Mouse (Mus musculus): Measurements from ENCODE around the gene D6Ertd527e. TPM values are rescaled to one million over a fixed set of nuclear protein-coding genes. Genes with fewer than 3 reads are reported as not detected.

Gene D6Ertd527e
- polyA plus RNA-seq, 1 experiment from 2014 or later: not detected

GRCm38 (mm10) chr6:87127049-87127753, 22.7 kb downstream of the D6Ertd527e start:
- no peak for TF ChIP-seq CTCF (IDR thresholded peaks at IDR 0.05; ENCODE audit: low read depth)
- TF ChIP-seq EP300 (IDR thresholded peaks at IDR 0.05; ENCODE audit: low read depth): no peak
- Histone ChIP-seq H3K27ac (ENCODE audit: low read depth) (peak overlapping the region; percentile 44; the same call in 1 of the 2 replicates), H3K4me1 (ENCODE audit: insufficient read depth) (no peaks in the 10 kb centered on the region), H3K4me3 (ENCODE audit: low read depth, low read length) (no peak overlapping the region), H3K9ac (replicated peaks) (no peak overlapping the region), H3K9me3 (ENCODE audit: low read length) (no peaks in the 10 kb centered on the region), H3K36me3 (replicated peaks; ENCODE audit: insufficient read depth, low read length) (no peaks in the 10 kb centered on the region), H3K27me3 (ENCODE audit: insufficient read depth, low read length) (no peaks in the 10 kb centered on the region), H3K4me2 (ENCODE audit: low read depth, low read length) (no peak overlapping the region)
- DNase-seq: peak; percentile 28
- peak; percentile 64 for ATAC-seq
- 50% methylated on average over 8 of the region's 8 CpGs for WGBS (ENCODE audit: insufficient replicate concordance)

- TF ChIP-seq EP300 (IDR thresholded peaks at IDR 0.05; ENCODE audit: low read depth): no peak
- TF ChIP-seq CTCF (IDR thresholded peaks at IDR 0.05; ENCODE audit: low read depth): no peak
- ATAC-seq: no peak
- Histone ChIP-seq H3K4me3 (ENCODE audit: low read depth, low read length) (no peak overlapping the region), H3K9ac (replicated peaks) (no peak overlapping the region), H3K36me3 (replicated peaks; ENCODE audit: insufficient read depth, low read length) (no peaks in the 10 kb centered on the region), H3K4me2 (ENCODE audit: low read depth, low read length) (no peak overlapping the region), H3K4me1 (ENCODE audit: insufficient read depth) (no peaks in the 10 kb centered on the region), H3K27me3 (ENCODE audit: insufficient read depth, low read length) (no peaks in the 10 kb centered on the region), H3K9me3 (ENCODE audit: low read length) (no peaks in the 10 kb centered on the region), H3K27ac (ENCODE audit: low read depth) (no peak overlapping the region)
- no peak for DNase-seq
- WGBS (ENCODE audit: insufficient replicate concordance): 68% methylated on average over 8 of the region's 8 CpGs
Observed at GRCm38 (mm10) chr6:87129861-87130260, 25.3 kb downstream of the D6Ertd527e start.

GRCm38 (mm10) chr6:87130628-87131027, 26.1 kb downstream of the D6Ertd527e start:
- DNase-seq (no peak), ATAC-seq (no peak)
- no peaks in the 10 kb centered on the region for H3K27me3 ChIP-seq (ENCODE audit: insufficient read depth, low read length)
- no peak overlapping the region for H3K4me3 ChIP-seq (ENCODE audit: low read depth, low read length)
- TF ChIP-seq EP300 (IDR thresholded peaks at IDR 0.05; ENCODE audit: low read depth) (no peak), CTCF (IDR thresholded peaks at IDR 0.05; ENCODE audit: low read depth) (no peak)
- H3K4me1 ChIP-seq (ENCODE audit: insufficient read depth): no peaks in the 10 kb centered on the region
- WGBS (ENCODE audit: insufficient replicate concordance): 78% methylated on average over 7 of the region's 7 CpGs
- H3K9ac ChIP-seq (replicated peaks): no peak overlapping the region
- no peaks in the 10 kb centered on the region for H3K9me3 ChIP-seq (ENCODE audit: low read length)
- H3K27ac ChIP-seq (ENCODE audit: low read depth): no peak overlapping the region
- no peaks in the 10 kb centered on the region for H3K36me3 ChIP-seq (replicated peaks; ENCODE audit: insufficient read depth, low read length)
- no peak overlapping the region for H3K4me2 ChIP-seq (ENCODE audit: low read depth, low read length)

- no peaks in the 10 kb centered on the region for H3K4me1 ChIP-seq (ENCODE audit: insufficient read depth)
- no peak for TF ChIP-seq EP300 (IDR thresholded peaks at IDR 0.05; ENCODE audit: low read depth)
- TF ChIP-seq CTCF (IDR thresholded peaks at IDR 0.05; ENCODE audit: low read depth): peak; percentile 33; the same call in 1 of the 2 replicates
- no peaks in the 10 kb centered on the region for H3K36me3 ChIP-seq (replicated peaks; ENCODE audit: insufficient read depth, low read length)
- H3K9ac ChIP-seq (replicated peaks): no peak overlapping the region
- no peak overlapping the region for H3K4me2 ChIP-seq (ENCODE audit: low read depth, low read length)
- H3K27ac ChIP-seq (ENCODE audit: low read depth): no peak overlapping the region
- 61% methylated on average over 1 of the region's 1 CpGs for WGBS (ENCODE audit: insufficient replicate concordance)
- H3K27me3 ChIP-seq (ENCODE audit: insufficient read depth, low read length): no peaks in the 10 kb centered on the region
- DNase-seq (no peak), ATAC-seq (no peak)
- no peaks in the 10 kb centered on the region for H3K9me3 ChIP-seq (ENCODE audit: low read length)
- H3K4me3 ChIP-seq (ENCODE audit: low read depth, low read length): no peak overlapping the region
Observed at GRCm38 (mm10) chr6:87131078-87131477, 26.5 kb downstream of the D6Ertd527e start.

- H3K4me2 ChIP-seq (ENCODE audit: low read depth, low read length): no peak overlapping the region
- ATAC-seq (no peak), DNase-seq (no peak)
- no peaks in the 10 kb centered on the region for H3K9me3 ChIP-seq (ENCODE audit: low read length)
- no peaks in the 10 kb centered on the region for H3K36me3 ChIP-seq (replicated peaks; ENCODE audit: insufficient read depth, low read length)
- H3K27ac ChIP-seq (ENCODE audit: low read depth): no peak overlapping the region
- no peak for TF ChIP-seq EP300 (IDR thresholded peaks at IDR 0.05; ENCODE audit: low read depth)
- 82% methylated on average over 3 of the region's 3 CpGs for WGBS (ENCODE audit: insufficient replicate concordance)
- H3K27me3 ChIP-seq (ENCODE audit: insufficient read depth, low read length): no peaks in the 10 kb centered on the region
- no peaks in the 10 kb centered on the region; the same call in 1 of the 2 replicates for H3K4me1 ChIP-seq (ENCODE audit: insufficient read depth)
- no peak overlapping the region for H3K9ac ChIP-seq (replicated peaks)
- no peak overlapping the region for H3K4me3 ChIP-seq (ENCODE audit: low read depth, low read length)
Observed at GRCm38 (mm10) chr6:87133520-87133919, 29.0 kb downstream of the D6Ertd527e start.

GRCm38 (mm10) chr6:87133966-87134546, 29.5 kb downstream of the D6Ertd527e start:
- H3K4me2 ChIP-seq (ENCODE audit: low read depth, low read length): no peak overlapping the region
- H3K27ac ChIP-seq (ENCODE audit: low read depth): no peak overlapping the region
- no peaks in the 10 kb centered on the region for H3K9me3 ChIP-seq (ENCODE audit: low read length)
- H3K4me1 ChIP-seq (ENCODE audit: insufficient read depth): no peaks in the 10 kb centered on the region; the same call in 1 of the 2 replicates
- H3K9ac ChIP-seq (replicated peaks): no peak overlapping the region
- no peaks in the 10 kb centered on the region for H3K36me3 ChIP-seq (replicated peaks; ENCODE audit: insufficient read depth, low read length)
- H3K27me3 ChIP-seq (ENCODE audit: insufficient read depth, low read length): no peaks in the 10 kb centered on the region
- no peak overlapping the region for H3K4me3 ChIP-seq (ENCODE audit: low read depth, low read length)
- ATAC-seq: no peak
- WGBS (ENCODE audit: insufficient replicate concordance): 74% methylated on average over 12 of the region's 12 CpGs
- DNase-seq: no peak
- TF ChIP-seq EP300 (IDR thresholded peaks at IDR 0.05; ENCODE audit: low read depth) (no peak), CTCF (IDR thresholded peaks at IDR 0.05; ENCODE audit: low read depth) (no peak)

All from liver, postnatal 0 days (tissue).